Comparison of ENCODE assay signal across 8 mouse cellular contexts in genomic region chr1:37639101-37639500, GRCm38 (mm10).
DNase-seq lines count a peak whose midpoint lies in the region; ATAC-seq and TF ChIP-seq lines count a peak whose summit lies in the region.

No protein-coding gene starts in this region.

- no peak overlapping the region for H3K4me3 ChIP-seq in embryonic facial prominence, embryonic 12.5 days
- peak overlapping the region; percentile 25 for H3K4me3 ChIP-seq in heart, adult 2 months
- 0 out of 2 replicates have a peak overlapping the region, but pooled peaks have one; percentile 7 for H3K4me3 ChIP-seq in limb, embryonic 13.5 days
- peak overlapping the region; percentile 13; the same call in 1 of the 2 replicates for H3K4me3 ChIP-seq in midbrain, postnatal 0 days (ENCODE audit: low read depth, low read length)

- H3K4me1 ChIP-seq in embryonic facial prominence, embryonic 12.5 days: no peaks in the 10 kb centered on the region
- peaks cover 3% of the 10 kb centered on the region for H3K4me1 ChIP-seq in heart, adult 2 months (ENCODE audit: control insufficient read depth, insufficient read depth, low read length)
- H3K4me1 ChIP-seq in limb, embryonic 13.5 days: peaks cover 6% of the 10 kb centered on the region; the same call in 1 of the 2 replicates
- H3K4me1 ChIP-seq in midbrain, postnatal 0 days (ENCODE audit: insufficient read depth, low read length): no peaks in the 10 kb centered on the region

- 0 out of 2 replicates have a peak, but pooled peaks have one; percentile 28 for ATAC-seq in embryonic facial prominence, embryonic 12.5 days (ENCODE audit: insufficient number of reproducible peaks, insufficient read depth, low FRiP score, low TSS enrichment)
- peak; percentile 44; the same call in 1 of the 2 replicates for ATAC-seq in limb, embryonic 13.5 days (ENCODE audit: low FRiP score, low read depth)
- ATAC-seq in midbrain, postnatal 0 days (ENCODE audit: low FRiP score): peak; percentile 74

- 18% methylated on average over 10 of the region's 10 CpGs for WGBS in embryonic facial prominence, embryonic 12.5 days
- WGBS in heart, adult 2 months: 7% methylated on average over 10 of the region's 10 CpGs
- whole genome bisulfite sequencing in limb, embryonic 13.5 days: 16% methylated on average over 10 of the region's 10 CpGs
- 18% methylated on average over 10 of the region's 10 CpGs for WGBS in midbrain, postnatal 0 days

- TF ChIP-seq EP300 in heart, adult 2 months (IDR thresholded peaks at IDR 0.05; ENCODE audit: insufficient read depth, low read depth, low read length): peak; percentile 75; the same call in 1 of the 2 replicates

- no peak overlapping the region for H3K27ac ChIP-seq in embryonic facial prominence, embryonic 12.5 days
- no peak overlapping the region; the same call in 1 of the 2 replicates for H3K27ac ChIP-seq in heart, adult 2 months
- H3K27ac ChIP-seq in limb, embryonic 13.5 days: no peak overlapping the region
- no peak overlapping the region for H3K27ac ChIP-seq in midbrain, postnatal 0 days (ENCODE audit: low read depth, low read length)

- H3K4me2 ChIP-seq in embryonic facial prominence, embryonic 12.5 days (replicated peaks): no peak overlapping the region; the same call in 1 of the 2 replicates
- H3K4me2 ChIP-seq in limb, embryonic 13.5 days (replicated peaks): peak overlapping the region; percentile 47
- H3K4me2 ChIP-seq in midbrain, postnatal 0 days (ENCODE audit: low read depth, low read length, poor library complexity, severe bottlenecking): peak overlapping the region; percentile 42

- H3K9ac ChIP-seq in embryonic facial prominence, embryonic 12.5 days: no peak overlapping the region
- no peak overlapping the region for H3K9ac ChIP-seq in heart, adult 2 months (ENCODE audit: low read depth, low read length)
- no peak overlapping the region for H3K9ac ChIP-seq in limb, embryonic 13.5 days
- no peak overlapping the region for H3K9ac ChIP-seq in midbrain, postnatal 0 days (replicated peaks; ENCODE audit: low read length, poor library complexity, severe bottlenecking)

- peak; percentile 98 for TF ChIP-seq CTCF in heart, adult 2 months (IDR thresholded peaks at IDR 0.05)
- peak; percentile 90 for TF ChIP-seq CTCF in midbrain, postnatal 0 days (IDR thresholded peaks at IDR 0.05)

- H3K27me3 ChIP-seq in embryonic facial prominence, embryonic 12.5 days: no peaks in the 10 kb centered on the region
- no peaks in the 10 kb centered on the region for H3K27me3 ChIP-seq in heart, adult 2 months (ENCODE audit: control insufficient read depth, insufficient read depth, low read length)
- H3K27me3 ChIP-seq in limb, embryonic 13.5 days: no peaks in the 10 kb centered on the region
- no peaks in the 10 kb centered on the region for H3K27me3 ChIP-seq in midbrain, postnatal 0 days (ENCODE audit: insufficient read depth, low read length)

- H3K9me3 ChIP-seq in embryonic facial prominence, embryonic 12.5 days: no peaks in the 10 kb centered on the region
- no peaks in the 10 kb centered on the region for H3K9me3 ChIP-seq in limb, embryonic 13.5 days
- no peaks in the 10 kb centered on the region for H3K9me3 ChIP-seq in midbrain, postnatal 0 days (ENCODE audit: low read length)

- TF ChIP-seq POLR2A in heart, adult 2 months (IDR thresholded peaks at IDR 0.05; ENCODE audit: insufficient read depth, low read depth, low read length): no peak

- intact Hi-C loops in heart, adult 2 months (cut with DNase I): loop anchor here (1.0 kb wide), 1 partner anchor 191 kb away; no protein-coding TSS in a partner anchor

- H3K79me2 ChIP-seq in heart, adult 2 months (replicated peaks; ENCODE audit: control insufficient read depth, insufficient read depth, low read length): no peaks in the 10 kb centered on the region

- DNase-seq in 3T3-L1 (ENCODE audit: low read depth, low spot score): peak; percentile 69
- DNase-seq in adrenal gland, postnatal 25 days: peak; percentile 79
- peak; percentile 77 to 87 for DNase-seq in heart, adult 2 months
- peak; percentile 71 to 86 for DNase-seq in kidney, adult 8-10 months
- peak; percentile 86 for DNase-seq in midbrain, postnatal 0 days (ENCODE audit: low spot score)
- peak; percentile 44 to 56 for DNase-seq in spleen, postnatal 14 days (ENCODE audit: low spot score in 2 of 2)

- no peaks in the 10 kb centered on the region for H3K36me3 ChIP-seq in embryonic facial prominence, embryonic 12.5 days
- H3K36me3 ChIP-seq in heart, adult 2 months (ENCODE audit: control insufficient read depth, insufficient read depth, low read length): no peaks in the 10 kb centered on the region
- no peaks in the 10 kb centered on the region for H3K36me3 ChIP-seq in limb, embryonic 13.5 days
- H3K36me3 ChIP-seq in midbrain, postnatal 0 days (ENCODE audit: insufficient read depth, low read length): no peaks in the 10 kb centered on the region
